Mouse (Mus musculus) hindbrain, embryonic 11.5 days (tissue): ENCODE measurements around the gene Fgf8. TPM values are rescaled to one million over a fixed set of nuclear protein-coding genes. Genes with fewer than 3 reads are reported as not detected.

ENCODE experiments used
- ATAC-seq: fragments of 200-750 bp; cut with Nextera tagmentation; 2 replicates; pipeline ENCODE4 v1.8.0; 2017; ENCODE audit warnings: mild to moderate bottlenecking, moderate TSS enrichment, moderate library complexity; ENCODE audit not compliant: low FRiP score
- DNase-seq: peaks from one replicate; pipeline ENCODE4 v3.0.0-alpha.2; 2015; ENCODE audit warnings: low spot score
- H3K27ac ChIP-seq: fragments of 300-500 bp; sonication (generic); 2 replicates; pipeline ENCODE4 v1.5.1; 2014; ENCODE audit warnings: mild to moderate bottlenecking, low read depth, low read length
- H3K27me3 ChIP-seq: fragments of 300-500 bp; sonication (generic); 2 replicates; pipeline ENCODE4 v1.6.1; 2014; ENCODE audit warnings: mild to moderate bottlenecking, low read length, moderate library complexity, mixed read lengths; ENCODE audit not compliant: control insufficient read depth, insufficient read depth
- H3K36me3 ChIP-seq: fragments of 300-500 bp; sonication (generic); 2 replicates; pipeline ENCODE4 v1.6.1; 2014; ENCODE audit warnings: mild to moderate bottlenecking, low read length, moderate library complexity, mixed read lengths; ENCODE audit not compliant: control insufficient read depth, insufficient read depth
- H3K4me1 ChIP-seq: fragments of 300-500 bp; sonication (generic); replicated peaks from 2 replicates; pipeline ENCODE4 v1.6.1; 2014; ENCODE audit warnings: low read length, mixed read lengths; ENCODE audit not compliant: control insufficient read depth, insufficient read depth
- H3K4me2 ChIP-seq: fragments of 300-500 bp; sonication (generic); replicated peaks from 2 replicates; pipeline ENCODE4 v1.6.1; 2014; ENCODE audit warnings: mild to moderate bottlenecking, low read depth, low read length
- H3K4me3 ChIP-seq: fragments of 300-500 bp; sonication (generic); 2 replicates; pipeline ENCODE4 v1.5.1; 2014; ENCODE audit warnings: low read depth, low read length
- H3K9ac ChIP-seq: fragments of 300-500 bp; sonication (generic); 2 replicates; pipeline ENCODE4 v1.6.1; 2014; ENCODE audit warnings: low read depth, low read length
- H3K9me3 ChIP-seq: fragments of 300-500 bp; sonication (generic); 2 replicates; pipeline ENCODE4 v1.6.1; 2016; ENCODE audit warnings: low read length; ENCODE audit not compliant: control insufficient read depth
- WGBS: fragments of 180-500 bp; shearing (Covaris S2); extraction: QIAGEN DNeasy Blood & Tissue Kit; methylation state at CpG from one replicate; pipeline ENCODE4 v1.1.7; 2014; 5-methylcytosine and 5-hydroxymethylcytosine counted together
- polyA plus RNA-seq: library from polyadenylated mRNA; unstranded; fragments of >200 nt; fragmentation: Nextera tagmentation; extraction: Ambion mirVana; gene quantifications from 2 replicates; pipeline ENCODE4 v1.2.1, GENCODE M21; 2014

Fgf8 gene
- polyA plus RNA-seq, 1 experiment from 2014 or later: 4.6 TPM

GRCm38 (mm10) chr19:45737208-45737845 lies 5.4 kb downstream of the Fgf8 start:
- H3K4me2 ChIP-seq: peak overlapping the region; percentile 19
- peaks cover 95% of the 10 kb centered on the region for H3K27me3 ChIP-seq
- peaks cover 5% of the 10 kb centered on the region for H3K4me1 ChIP-seq
- H3K36me3 ChIP-seq: no peaks in the 10 kb centered on the region
- 0 out of 2 replicates have a peak overlapping the region, but pooled peaks have one; percentile 1 for H3K4me3 ChIP-seq
- no peaks in the 10 kb centered on the region for H3K9me3 ChIP-seq
- no peak overlapping the region for H3K27ac ChIP-seq
- 10% methylated on average over 21 of the region's 23 CpGs for WGBS
- DNase-seq (peak; percentile 62), ATAC-seq (peak; percentile 57; the same call in 1 of the 2 replicates)
- no peak overlapping the region for H3K9ac ChIP-seq

- peak overlapping the region; percentile 19 for H3K4me2 ChIP-seq
- no peak overlapping the region for H3K27ac ChIP-seq
- peaks cover 95% of the 10 kb centered on the region for H3K27me3 ChIP-seq
- H3K4me3 ChIP-seq: 0 out of 2 replicates have a peak overlapping the region, but pooled peaks have one; percentile 1
- ATAC-seq (peak; percentile 7; the same call in 1 of the 2 replicates), DNase-seq (peak; percentile 58)
- no peaks in the 10 kb centered on the region for H3K9me3 ChIP-seq
- peaks cover 5% of the 10 kb centered on the region for H3K4me1 ChIP-seq
- 1% methylated on average over 28 of the region's 28 CpGs for WGBS
- H3K9ac ChIP-seq: no peak overlapping the region
- H3K36me3 ChIP-seq: no peaks in the 10 kb centered on the region
These were observed 5.9 kb downstream of the Fgf8 start for GRCm38 (mm10) chr19:45736855-45737207.

- H3K4me1 ChIP-seq: peaks cover 5% of the 10 kb centered on the region
- H3K4me2 ChIP-seq: no peak overlapping the region
- DNase-seq (no peak), ATAC-seq (no peak)
- no peak overlapping the region for H3K27ac ChIP-seq
- H3K27me3 ChIP-seq: peaks cover 95% of the 10 kb centered on the region
- H3K9ac ChIP-seq: no peak overlapping the region
- H3K4me3 ChIP-seq: no peak overlapping the region
- WGBS: 42% methylated on average over 1 of the region's 1 CpGs
- H3K9me3 ChIP-seq: no peaks in the 10 kb centered on the region
- no peaks in the 10 kb centered on the region for H3K36me3 ChIP-seq
These were observed 6.5 kb downstream of the Fgf8 start for GRCm38 (mm10) chr19:45736241-45736640.

GRCm38 (mm10) chr19:45734762-45735161 lies 8.0 kb downstream of the Fgf8 start:
- Histone ChIP-seq H3K9ac (no peak overlapping the region), H3K9me3 (no peaks in the 10 kb centered on the region), H3K4me1 (peaks cover 5% of the 10 kb centered on the region), H3K27me3 (peaks cover 99% of the 10 kb centered on the region), H3K36me3 (no peaks in the 10 kb centered on the region), H3K4me3 (no peak overlapping the region), H3K4me2 (no peak overlapping the region), H3K27ac (no peak overlapping the region)
- DNase-seq (no peak), ATAC-seq (no peak)
- WGBS: 33% methylated on average over 7 of the region's 7 CpGs

- no peak overlapping the region for H3K27ac ChIP-seq
- WGBS: 59% methylated on average over 5 of the region's 5 CpGs
- no peak for ATAC-seq
These were observed 8.5 kb downstream of the Fgf8 start for GRCm38 (mm10) chr19:45734191-45734590.

GRCm38 (mm10) chr19:45733564-45733963 lies 9.2 kb downstream of the Fgf8 start:
- no peaks in the 10 kb centered on the region for H3K9me3 ChIP-seq
- no peak for ATAC-seq
- H3K9ac ChIP-seq: no peak overlapping the region
- H3K4me1 ChIP-seq: peaks cover 5% of the 10 kb centered on the region
- H3K27me3 ChIP-seq: peaks cover 93% of the 10 kb centered on the region
- H3K4me2 ChIP-seq: no peak overlapping the region
- H3K36me3 ChIP-seq: no peaks in the 10 kb centered on the region
- H3K4me3 ChIP-seq: no peak overlapping the region
- 8% methylated on average over 10 of the region's 10 CpGs for WGBS
- DNase-seq: no peak
- H3K27ac ChIP-seq: no peak overlapping the region

More at GRCm38 (mm10) chr19:45734191-45734590, 8.5 kb downstream of the Fgf8 start:
- Histone ChIP-seq H3K9ac (no peak overlapping the region), H3K4me1 (peaks cover 5% of the 10 kb centered on the region), H3K36me3 (no peaks in the 10 kb centered on the region), H3K27me3 (peaks cover 95% of the 10 kb centered on the region), H3K4me2 (no peak overlapping the region), H3K9me3 (no peaks in the 10 kb centered on the region), H3K4me3 (no peak overlapping the region)
- no peak for DNase-seq

- Histone ChIP-seq H3K4me3 (no peak overlapping the region), H3K27me3 (peaks cover 91% of the 10 kb centered on the region), H3K27ac (no peak overlapping the region), H3K4me1 (no peaks in the 10 kb centered on the region; the same call in 1 of the 2 replicates), H3K9ac (no peak overlapping the region), H3K36me3 (no peaks in the 10 kb centered on the region), H3K4me2 (no peak overlapping the region), H3K9me3 (no peaks in the 10 kb centered on the region)
- DNase-seq (no peak), ATAC-seq (no peak)
- WGBS: 82% methylated on average over 7 of the region's 7 CpGs
These were observed 11.1 kb downstream of the Fgf8 start for GRCm38 (mm10) chr19:45731658-45732057.

GRCm38 (mm10) chr19:45730042-45730441 lies 12.7 kb downstream of the Fgf8 start:
- Histone ChIP-seq H3K4me1 (no peaks in the 10 kb centered on the region; the same call in 1 of the 2 replicates), H3K27me3 (peaks cover 89% of the 10 kb centered on the region), H3K4me3 (no peak overlapping the region), H3K27ac (no peak overlapping the region), H3K36me3 (no peaks in the 10 kb centered on the region), H3K9me3 (no peaks in the 10 kb centered on the region), H3K9ac (no peak overlapping the region), H3K4me2 (no peak overlapping the region)
- WGBS: 68% methylated on average over 8 of the region's 8 CpGs
- ATAC-seq: no peak
- DNase-seq: no peak

GRCm38 (mm10) chr19:45727231-45727630 lies 15.5 kb downstream of the Fgf8 start:
- H3K9me3 ChIP-seq: no peaks in the 10 kb centered on the region

More at GRCm38 (mm10) chr19:45727231-45727630, 15.5 kb downstream of the Fgf8 start:
- no peak overlapping the region for H3K4me2 ChIP-seq
- DNase-seq (no peak), ATAC-seq (no peak)
- no peaks in the 10 kb centered on the region for H3K36me3 ChIP-seq
- H3K9ac ChIP-seq: no peak overlapping the region
- H3K27ac ChIP-seq: no peak overlapping the region
- H3K4me3 ChIP-seq: no peak overlapping the region
- peaks cover 85% of the 10 kb centered on the region for H3K27me3 ChIP-seq
- H3K4me1 ChIP-seq: no peaks in the 10 kb centered on the region
- 81% methylated on average over 10 of the region's 10 CpGs for WGBS
